25 mouse cellular contexts compared by ENCODE assay signal in the genomic region with DNA sequence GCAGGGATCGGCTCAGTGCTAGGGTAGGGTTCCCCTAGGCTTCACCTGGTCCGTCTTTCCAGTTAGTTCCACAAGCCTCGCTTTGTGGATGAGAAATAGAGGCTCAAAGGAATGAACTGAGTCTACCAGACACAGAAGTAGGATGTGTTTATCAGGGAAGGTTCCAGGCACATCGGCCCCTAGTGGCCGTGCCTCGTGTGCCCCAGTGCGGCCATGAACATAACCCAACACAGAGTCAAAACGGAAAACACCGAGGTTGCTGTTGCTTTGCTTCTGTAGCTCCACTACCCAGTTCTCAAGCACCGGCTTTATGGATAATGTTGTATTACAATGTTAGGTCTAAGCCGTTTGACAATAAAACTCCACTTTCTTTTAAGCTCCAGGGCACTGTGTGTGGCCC. TPM values are rescaled to one million over a fixed set of nuclear protein-coding genes. Genes with fewer than 3 reads are reported as not detected.
"Had no signal": no experiment of that assay in that cellular context is flagged by ENCODE, and none has a peak within 500 bp of the region (broad histone marks: within the 10 kb centered on the region; RNA-seq: fewer than 3 reads in every experiment).

No protein-coding gene starts in this region.

- DNase-seq: kidney, adult 2 months; kidney, postnatal 14 days; kidney, postnatal 4 days; left cerebral cortex, postnatal 4 days; liver, embryonic 13.5 days; lung, adult 18-20 months; lung, postnatal 14 days; right cerebral cortex, adult 18-20 months; right cerebral cortex, postnatal 14 days; right cerebral cortex, postnatal 4 days; thymus, adult 2 months; thymus, postnatal 14 days; thymus, postnatal 4 days had no signal

- ATAC-seq: midbrain, embryonic 15.5 days had no signal

- H3K9ac ChIP-seq: kidney, embryonic 15.5 days; limb, embryonic 12.5 days; limb, embryonic 15.5 days; liver, embryonic 13.5 days; lung, embryonic 15.5 days; midbrain, embryonic 12.5 days; midbrain, embryonic 15.5 days; neural tube, embryonic 12.5 days; neural tube, embryonic 15.5 days had no signal

- H3K27me3 ChIP-seq: limb, embryonic 15.5 days; liver, embryonic 13.5 days; lung, embryonic 15.5 days; midbrain, embryonic 15.5 days; neural tube, embryonic 12.5 days had no signal

- H3K4me2 ChIP-seq: kidney, embryonic 15.5 days; limb, embryonic 12.5 days; limb, embryonic 15.5 days; liver, embryonic 13.5 days; lung, embryonic 15.5 days; midbrain, embryonic 12.5 days; midbrain, embryonic 15.5 days; neural tube, embryonic 12.5 days; neural tube, embryonic 15.5 days had no signal

- H3K4me3 ChIP-seq: kidney, embryonic 15.5 days; limb, embryonic 12.5 days; limb, embryonic 15.5 days; liver, embryonic 13.5 days; lung, embryonic 15.5 days; midbrain, embryonic 12.5 days; midbrain, embryonic 15.5 days; neural tube, embryonic 12.5 days; neural tube, embryonic 15.5 days had no signal

- H3K4me1 ChIP-seq: limb, embryonic 15.5 days had no signal

- H3K27ac ChIP-seq: kidney, embryonic 15.5 days; limb, embryonic 12.5 days; limb, embryonic 15.5 days; liver, embryonic 13.5 days; lung, embryonic 15.5 days; macrophage; midbrain, embryonic 12.5 days; midbrain, embryonic 15.5 days; neural tube, embryonic 12.5 days; neural tube, embryonic 15.5 days; stomach, postnatal 0 days had no signal

- H3K36me3 ChIP-seq: kidney, embryonic 15.5 days; limb, embryonic 12.5 days; limb, embryonic 15.5 days; liver, embryonic 13.5 days; lung, embryonic 15.5 days; midbrain, embryonic 12.5 days; midbrain, embryonic 15.5 days; neural tube, embryonic 12.5 days; neural tube, embryonic 15.5 days had no signal

- H3K9me3 ChIP-seq: kidney, embryonic 15.5 days; limb, embryonic 12.5 days; limb, embryonic 15.5 days; liver, embryonic 13.5 days; lung, embryonic 15.5 days; midbrain, embryonic 12.5 days; midbrain, embryonic 15.5 days; neural tube, embryonic 12.5 days; neural tube, embryonic 15.5 days had no signal

RNA-seq across cellular contexts. Expression of a gene that starts 0.4 kb away (rescaled TPM):
- total RNA-seq: layer of hippocampus, adult 18-20 months; megakaryocyte, adult 5-6 weeks had no signal
- polyA plus RNA-seq: kidney, embryonic 15.5 days; limb, embryonic 12.5 days; limb, embryonic 15.5 days; macrophage; stomach, postnatal 0 days had no signal
